Mouse (Mus musculus): ENCODE data around the gene Gm21954. TPM values are rescaled to one million over a fixed set of nuclear protein-coding genes. Genes with fewer than 3 reads are reported as not detected.

Gm21954 gene
- polyA plus RNA-seq, 1 experiment from 2014 or later = not detected

DNA sequence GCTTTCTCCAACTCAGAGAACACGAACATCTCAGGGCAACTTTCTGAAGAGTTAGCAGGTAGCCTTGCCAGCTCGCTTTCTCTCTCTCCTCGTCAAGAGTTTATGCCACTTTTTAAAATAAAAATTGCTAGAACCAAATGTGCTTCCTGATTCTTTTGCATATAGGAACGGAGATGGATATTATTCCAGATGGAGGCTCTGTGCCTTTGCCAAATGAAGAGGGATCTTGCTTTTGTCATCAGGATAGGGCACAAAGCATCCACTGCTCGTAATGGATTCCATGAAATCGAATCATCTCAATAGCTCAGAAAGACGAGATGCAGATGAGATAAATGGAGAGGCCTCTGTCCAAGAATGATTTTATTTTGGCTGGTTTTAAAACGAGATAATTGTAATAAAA lies 28.7 kb downstream of the Gm21954 start:
- H3K4me1 ChIP-seq = peaks cover 10% of the 10 kb centered on the region
- H3K9ac ChIP-seq = no peak overlapping the region
- 62% methylated on average over 8 of the region's 8 CpGs for WGBS
- H3K9me3 ChIP-seq (replicated peaks) = no peaks in the 10 kb centered on the region
- H3K4me3 ChIP-seq (replicated peaks) = no peak overlapping the region
- H3K27me3 ChIP-seq = no peaks in the 10 kb centered on the region
- H3K4me2 ChIP-seq (replicated peaks) = no peak overlapping the region
- no peak for ATAC-seq (ENCODE audit: insufficient number of reproducible peaks, low FRiP score, low TSS enrichment, low read depth)
- H3K36me3 ChIP-seq = no peaks in the 10 kb centered on the region
- no peak overlapping the region; the same call in 1 of the 2 replicates for H3K27ac ChIP-seq (replicated peaks)

GRCm38 (mm10) chr3:55442012-55442645 lies 29.9 kb downstream of the Gm21954 start:
- no peak for ATAC-seq (ENCODE audit: insufficient number of reproducible peaks, low FRiP score, low TSS enrichment, low read depth)
- 65% methylated on average over 11 of the region's 11 CpGs for whole genome bisulfite sequencing
- Histone ChIP-seq H3K4me2 (replicated peaks) (no peak overlapping the region), H3K9me3 (replicated peaks) (no peaks in the 10 kb centered on the region), H3K4me3 (replicated peaks) (no peak overlapping the region), H3K27ac (replicated peaks) (no peak overlapping the region), H3K4me1 (peaks cover 6% of the 10 kb centered on the region), H3K36me3 (no peaks in the 10 kb centered on the region), H3K27me3 (no peaks in the 10 kb centered on the region), H3K9ac (no peak overlapping the region)

- Histone ChIP-seq H3K4me3 (replicated peaks) (no peak overlapping the region), H3K4me1 (peaks cover 6% of the 10 kb centered on the region), H3K36me3 (no peaks in the 10 kb centered on the region), H3K27me3 (no peaks in the 10 kb centered on the region), H3K27ac (replicated peaks) (no peak overlapping the region), H3K9me3 (replicated peaks) (no peaks in the 10 kb centered on the region), H3K9ac (no peak overlapping the region), H3K4me2 (replicated peaks) (no peak overlapping the region)
- no peak for ATAC-seq (ENCODE audit: insufficient number of reproducible peaks, low FRiP score, low TSS enrichment, low read depth)
- WGBS = 52% methylated on average over 8 of the region's 8 CpGs
These were observed 31.7 kb downstream of the Gm21954 start for GRCm38 (mm10) chr3:55440342-55440741.

- H3K4me3 ChIP-seq (replicated peaks) = no peak overlapping the region
- H3K9ac ChIP-seq = no peak overlapping the region
- no peak overlapping the region for H3K27ac ChIP-seq (replicated peaks)
- H3K4me1 ChIP-seq = peaks cover 6% of the 10 kb centered on the region
- WGBS = 61% methylated on average over 7 of the region's 7 CpGs
- no peaks in the 10 kb centered on the region for H3K9me3 ChIP-seq (replicated peaks)
- no peak overlapping the region for H3K4me2 ChIP-seq (replicated peaks)
- no peak for ATAC-seq (ENCODE audit: insufficient number of reproducible peaks, low FRiP score, low TSS enrichment, low read depth)
- no peaks in the 10 kb centered on the region for H3K27me3 ChIP-seq
- no peaks in the 10 kb centered on the region for H3K36me3 ChIP-seq
These were observed 33.1 kb downstream of the Gm21954 start for GRCm38 (mm10) chr3:55438824-55439446.

DNA sequence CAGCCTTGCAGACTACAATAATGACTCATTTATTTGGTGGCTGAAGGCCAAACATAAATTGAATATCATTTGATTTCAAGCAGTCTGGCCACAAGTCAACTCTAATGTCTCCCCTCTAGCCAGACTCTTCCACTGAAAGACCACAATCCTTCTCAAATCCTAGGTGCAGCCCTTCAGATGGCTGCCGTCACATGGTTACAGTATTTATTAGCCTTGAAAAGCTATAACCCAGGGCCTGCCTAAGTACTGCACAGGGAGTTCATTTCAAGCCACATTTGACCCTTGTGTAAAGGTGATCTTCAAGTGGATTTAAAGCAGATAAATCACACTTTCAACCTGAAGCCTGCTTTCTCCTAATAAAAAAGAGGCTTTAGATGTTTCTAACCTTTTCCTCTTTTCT lies 37.7 kb downstream of the Gm21954 start:
- no peak overlapping the region for H3K4me3 ChIP-seq (replicated peaks)
- H3K36me3 ChIP-seq = no peaks in the 10 kb centered on the region
- H3K9me3 ChIP-seq (replicated peaks) = no peaks in the 10 kb centered on the region
- no peaks in the 10 kb centered on the region for H3K27me3 ChIP-seq
- H3K9ac ChIP-seq = no peak overlapping the region
- no peak overlapping the region for H3K4me2 ChIP-seq (replicated peaks)
- no peak overlapping the region for H3K27ac ChIP-seq (replicated peaks)
- no peaks in the 10 kb centered on the region for H3K4me1 ChIP-seq
- ATAC-seq (ENCODE audit: insufficient number of reproducible peaks, low FRiP score, low TSS enrichment, low read depth) = no peak
- 76% methylated on average over 1 of the region's 1 CpGs for WGBS

GRCm38 (mm10) chr3:55431223-55431622 lies 40.8 kb downstream of the Gm21954 start:
- no peak overlapping the region for H3K4me2 ChIP-seq (replicated peaks)
- no peak overlapping the region for H3K27ac ChIP-seq (replicated peaks)
- no peaks in the 10 kb centered on the region for H3K9me3 ChIP-seq (replicated peaks)
- ATAC-seq (ENCODE audit: insufficient number of reproducible peaks, low FRiP score, low TSS enrichment, low read depth) = no peak
- no peak overlapping the region for H3K9ac ChIP-seq
- no peak overlapping the region for H3K4me3 ChIP-seq (replicated peaks)
- no peaks in the 10 kb centered on the region for H3K4me1 ChIP-seq
- no peaks in the 10 kb centered on the region for H3K27me3 ChIP-seq
- WGBS = 84% methylated on average over 3 of the region's 3 CpGs
- no peaks in the 10 kb centered on the region for H3K36me3 ChIP-seq

DNA sequence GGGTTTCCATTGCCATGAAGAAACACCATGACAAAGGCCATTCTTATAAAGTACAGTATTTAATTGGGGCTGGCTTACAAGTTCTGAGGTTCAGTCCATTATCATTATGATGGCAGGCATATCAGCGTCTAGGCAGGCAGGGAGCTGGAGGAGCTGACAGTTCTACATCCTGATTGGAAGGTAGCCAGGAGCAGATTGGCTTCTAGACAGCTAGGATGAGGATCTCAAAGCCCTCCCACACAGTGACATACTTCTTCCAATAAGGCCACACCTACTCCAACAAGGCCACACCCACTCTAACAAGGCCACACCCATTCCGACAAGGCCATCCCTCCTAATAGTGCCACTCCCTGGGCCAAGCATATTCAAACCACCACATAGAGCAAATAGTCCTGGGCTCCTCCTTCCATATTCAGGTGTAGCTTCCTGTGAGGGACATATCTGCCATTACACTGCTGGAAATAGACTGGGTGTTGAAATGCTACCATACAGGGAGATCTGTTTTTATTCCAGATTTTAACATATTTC lies 41.9 kb downstream of the Gm21954 start:
- WGBS = 89% methylated on average over 2 of the region's 2 CpGs
- H3K4me3 ChIP-seq (replicated peaks) = no peak overlapping the region
- H3K9ac ChIP-seq = no peak overlapping the region
- no peaks in the 10 kb centered on the region for H3K27me3 ChIP-seq
- no peaks in the 10 kb centered on the region for H3K4me1 ChIP-seq
- H3K9me3 ChIP-seq (replicated peaks) = no peaks in the 10 kb centered on the region
- no peak overlapping the region for H3K4me2 ChIP-seq (replicated peaks)
- no peaks in the 10 kb centered on the region for H3K36me3 ChIP-seq
- no peak overlapping the region for H3K27ac ChIP-seq (replicated peaks)
- no peak for ATAC-seq (ENCODE audit: insufficient number of reproducible peaks, low FRiP score, low TSS enrichment, low read depth)

GRCm38 (mm10) chr3:55423640-55424397 lies 48.2 kb downstream of the Gm21954 start:
- Histone ChIP-seq H3K4me2 (replicated peaks) (no peak overlapping the region), H3K27me3 (no peaks in the 10 kb centered on the region), H3K9ac (no peak overlapping the region), H3K4me1 (peaks cover 9% of the 10 kb centered on the region), H3K36me3 (no peaks in the 10 kb centered on the region), H3K27ac (replicated peaks) (no peak overlapping the region), H3K4me3 (replicated peaks) (no peak overlapping the region), H3K9me3 (replicated peaks) (no peaks in the 10 kb centered on the region)
- peak; percentile 72; the same call in 1 of the 2 replicates for ATAC-seq (ENCODE audit: insufficient number of reproducible peaks, low FRiP score, low TSS enrichment, low read depth)
- 24% methylated on average over 11 of the region's 11 CpGs for WGBS

DNA sequence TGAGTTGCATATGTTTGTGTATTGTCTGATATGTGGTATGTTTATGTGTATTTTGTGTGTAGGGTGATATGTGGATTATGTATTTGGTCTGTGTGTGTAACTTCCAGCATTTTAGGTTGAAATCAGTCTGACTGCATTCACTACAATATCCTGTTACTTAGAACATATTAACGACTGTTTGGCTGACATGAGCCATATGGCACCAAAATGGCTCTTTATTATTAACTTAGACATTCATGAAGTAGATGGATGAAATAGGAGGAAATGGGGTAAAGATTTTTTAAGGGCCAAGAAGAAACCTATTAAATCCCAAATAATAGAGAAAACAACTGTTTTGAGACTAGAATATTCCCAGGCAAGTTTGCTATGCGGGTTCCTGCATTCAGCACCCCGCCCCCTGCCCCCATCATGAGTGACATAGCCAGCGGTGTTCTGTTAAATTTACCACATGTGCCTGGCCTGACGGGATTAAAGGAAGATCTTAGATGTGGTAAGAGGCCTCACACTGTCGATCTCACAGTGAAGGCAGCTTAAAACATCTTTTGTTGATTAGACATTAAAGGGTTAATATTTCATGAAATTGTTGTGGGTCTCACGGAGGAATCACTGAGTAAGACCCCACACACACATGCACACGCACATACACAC lies 51.5 kb downstream of the Gm21954 start:
- Histone ChIP-seq H3K9ac (no peak overlapping the region), H3K9me3 (replicated peaks) (no peaks in the 10 kb centered on the region), H3K4me1 (peaks cover 11% of the 10 kb centered on the region), H3K36me3 (no peaks in the 10 kb centered on the region), H3K4me3 (replicated peaks) (no peak overlapping the region), H3K4me2 (replicated peaks) (no peak overlapping the region), H3K27ac (replicated peaks) (no peak overlapping the region), H3K27me3 (no peaks in the 10 kb centered on the region)
- 24% methylated on average over 8 of the region's 8 CpGs for WGBS
- no peak for ATAC-seq (ENCODE audit: insufficient number of reproducible peaks, low FRiP score, low TSS enrichment, low read depth)

- Histone ChIP-seq H3K4me3 (replicated peaks) (no peak overlapping the region), H3K9me3 (replicated peaks) (no peaks in the 10 kb centered on the region), H3K4me2 (replicated peaks) (no peak overlapping the region), H3K27me3 (no peaks in the 10 kb centered on the region), H3K4me1 (peaks cover 13% of the 10 kb centered on the region), H3K9ac (no peak overlapping the region), H3K27ac (replicated peaks) (peak overlapping the region; percentile 34; the same call in 1 of the 2 replicates), H3K36me3 (no peaks in the 10 kb centered on the region)
- 16% methylated on average over 3 of the region's 3 CpGs for WGBS
- no peak for ATAC-seq (ENCODE audit: insufficient number of reproducible peaks, low FRiP score, low TSS enrichment, low read depth)
These were observed 52.7 kb downstream of the Gm21954 start for GRCm38 (mm10) chr3:55419334-55419733.

- no peaks in the 10 kb centered on the region for H3K36me3 ChIP-seq
- no peak overlapping the region for H3K4me2 ChIP-seq (replicated peaks)
- H3K4me3 ChIP-seq (replicated peaks) = no peak overlapping the region
- H3K9ac ChIP-seq = no peak overlapping the region
- H3K27ac ChIP-seq (replicated peaks) = 0 out of 2 replicates have a peak overlapping the region, but pooled peaks have one; percentile 35
- no peaks in the 10 kb centered on the region for H3K27me3 ChIP-seq
- ATAC-seq (ENCODE audit: insufficient number of reproducible peaks, low FRiP score, low TSS enrichment, low read depth) = no peak
- H3K4me1 ChIP-seq = peaks cover 11% of the 10 kb centered on the region
- no peaks in the 10 kb centered on the region for H3K9me3 ChIP-seq (replicated peaks)
- WGBS = 62% methylated on average over 6 of the region's 6 CpGs
These were observed 53.2 kb downstream of the Gm21954 start for GRCm38 (mm10) chr3:55418845-55419244.

Measured in embryonic facial prominence, embryonic 15.5 days (tissue).